Mouse (Mus musculus): Measurements from ENCODE around the gene Helt. TPM values are rescaled to one million over a fixed set of nuclear protein-coding genes. Genes with fewer than 3 reads are reported as not detected.
A peak's percentile ranks its signal among the peaks of the same experiment; 100 is the strongest.

Gene Helt
- polyA plus RNA-seq, 1 experiment = not detected

GRCm38 (mm10) chr8:46322421-46322820 is 27.9 kb upstream of the Helt start:
- no peaks in the 10 kb centered on the region for H3K4me1 ChIP-seq (replicated peaks; ENCODE audit: control insufficient read depth, insufficient read depth, low read length)
- H3K27ac ChIP-seq (ENCODE audit: control insufficient read depth, insufficient read depth, low read length) = no peak overlapping the region
- H3K27me3 ChIP-seq (ENCODE audit: control insufficient read depth, insufficient read depth, low read length) = no peaks in the 10 kb centered on the region
- 97% methylated on average over 4 of the region's 4 CpGs for WGBS
- DNase-seq = no peak
- no peak overlapping the region for H3K4me3 ChIP-seq (ENCODE audit: control insufficient read depth, insufficient read depth, low read length)
- H3K36me3 ChIP-seq (ENCODE audit: control insufficient read depth, insufficient read depth, low read length) = no peaks in the 10 kb centered on the region
- TF ChIP-seq CTCF (IDR thresholded peaks at IDR 0.05; ENCODE audit: borderline replicate concordance, control insufficient read depth, extremely low read depth, insufficient read depth, low read length, poor library complexity) = no peak
- no peak for TF ChIP-seq POLR2A (IDR thresholded peaks at IDR 0.05; ENCODE audit: control insufficient read depth, extremely low read depth, insufficient read depth, low read length, poor library complexity)

- Histone ChIP-seq H3K27me3 (ENCODE audit: control insufficient read depth, insufficient read depth, low read length) (no peaks in the 10 kb centered on the region), H3K36me3 (ENCODE audit: control insufficient read depth, insufficient read depth, low read length) (no peaks in the 10 kb centered on the region), H3K4me1 (replicated peaks; ENCODE audit: control insufficient read depth, insufficient read depth, low read length) (no peaks in the 10 kb centered on the region), H3K27ac (ENCODE audit: control insufficient read depth, insufficient read depth, low read length) (no peak overlapping the region), H3K4me3 (ENCODE audit: control insufficient read depth, insufficient read depth, low read length) (no peak overlapping the region)
- no peak for DNase-seq
- 86% methylated on average over 5 of the region's 5 CpGs for WGBS
- TF ChIP-seq POLR2A (IDR thresholded peaks at IDR 0.05; ENCODE audit: control insufficient read depth, extremely low read depth, insufficient read depth, low read length, poor library complexity) = no peak
These were observed 24.3 kb upstream of the Helt start for GRCm38 (mm10) chr8:46318802-46319201.

- H3K27ac ChIP-seq (ENCODE audit: control insufficient read depth, insufficient read depth, low read length) = no peak overlapping the region
- no peak overlapping the region for H3K4me3 ChIP-seq (ENCODE audit: control insufficient read depth, insufficient read depth, low read length)
- no peaks in the 10 kb centered on the region for H3K36me3 ChIP-seq (ENCODE audit: control insufficient read depth, insufficient read depth, low read length)
- H3K27me3 ChIP-seq (ENCODE audit: control insufficient read depth, insufficient read depth, low read length) = no peaks in the 10 kb centered on the region
- H3K4me1 ChIP-seq (replicated peaks; ENCODE audit: control insufficient read depth, insufficient read depth, low read length) = no peaks in the 10 kb centered on the region
- WGBS = 92% methylated on average over 7 of the region's 7 CpGs
- no peak for DNase-seq
- TF ChIP-seq CTCF (IDR thresholded peaks at IDR 0.05; ENCODE audit: borderline replicate concordance, control insufficient read depth, extremely low read depth, insufficient read depth, low read length, poor library complexity) (no peak), POLR2A (IDR thresholded peaks at IDR 0.05; ENCODE audit: control insufficient read depth, extremely low read depth, insufficient read depth, low read length, poor library complexity) (no peak)
These were observed 22.7 kb upstream of the Helt start for GRCm38 (mm10) chr8:46317161-46317560.

- Histone ChIP-seq H3K4me1 (replicated peaks; ENCODE audit: control insufficient read depth, insufficient read depth, low read length) (no peaks in the 10 kb centered on the region), H3K27ac (ENCODE audit: control insufficient read depth, insufficient read depth, low read length) (no peak overlapping the region), H3K4me3 (ENCODE audit: control insufficient read depth, insufficient read depth, low read length) (no peak overlapping the region), H3K27me3 (ENCODE audit: control insufficient read depth, insufficient read depth, low read length) (no peaks in the 10 kb centered on the region), H3K36me3 (ENCODE audit: control insufficient read depth, insufficient read depth, low read length) (no peaks in the 10 kb centered on the region)
- WGBS = 94% methylated on average over 3 of the region's 3 CpGs
- DNase-seq = no peak
- TF ChIP-seq CTCF (IDR thresholded peaks at IDR 0.05; ENCODE audit: borderline replicate concordance, control insufficient read depth, extremely low read depth, insufficient read depth, low read length, poor library complexity) (no peak), POLR2A (IDR thresholded peaks at IDR 0.05; ENCODE audit: control insufficient read depth, extremely low read depth, insufficient read depth, low read length, poor library complexity) (no peak)
These were observed 19.3 kb upstream of the Helt start for GRCm38 (mm10) chr8:46313798-46314197.

GRCm38 (mm10) chr8:46311159-46311558 is 16.7 kb upstream of the Helt start:
- peak; percentile 72 for DNase-seq
- Histone ChIP-seq H3K36me3 (ENCODE audit: control insufficient read depth, insufficient read depth, low read length) (no peaks in the 10 kb centered on the region), H3K27ac (ENCODE audit: control insufficient read depth, insufficient read depth, low read length) (no peak overlapping the region), H3K4me3 (ENCODE audit: control insufficient read depth, insufficient read depth, low read length) (no peak overlapping the region), H3K27me3 (ENCODE audit: control insufficient read depth, insufficient read depth, low read length) (no peaks in the 10 kb centered on the region), H3K4me1 (replicated peaks; ENCODE audit: control insufficient read depth, insufficient read depth, low read length) (no peaks in the 10 kb centered on the region)
- peak; percentile 78; the same call in 1 of the 2 replicates for TF ChIP-seq CTCF (IDR thresholded peaks at IDR 0.05; ENCODE audit: borderline replicate concordance, control insufficient read depth, extremely low read depth, insufficient read depth, low read length, poor library complexity)
- TF ChIP-seq POLR2A (IDR thresholded peaks at IDR 0.05; ENCODE audit: control insufficient read depth, extremely low read depth, insufficient read depth, low read length, poor library complexity) = no peak
- WGBS = 9% methylated on average over 10 of the region's 10 CpGs

GRCm38 (mm10) chr8:46308189-46308588 is 13.7 kb upstream of the Helt start:
- H3K27ac ChIP-seq (ENCODE audit: control insufficient read depth, insufficient read depth, low read length) = no peak overlapping the region
- no peak overlapping the region for H3K4me3 ChIP-seq (ENCODE audit: control insufficient read depth, insufficient read depth, low read length)
- H3K36me3 ChIP-seq (ENCODE audit: control insufficient read depth, insufficient read depth, low read length) = no peaks in the 10 kb centered on the region
- H3K4me1 ChIP-seq (replicated peaks; ENCODE audit: control insufficient read depth, insufficient read depth, low read length) = no peaks in the 10 kb centered on the region
- H3K27me3 ChIP-seq (ENCODE audit: control insufficient read depth, insufficient read depth, low read length) = no peaks in the 10 kb centered on the region
- WGBS = 89% methylated on average over 2 of the region's 2 CpGs
- no peak for DNase-seq
- no peak for TF ChIP-seq POLR2A (IDR thresholded peaks at IDR 0.05; ENCODE audit: control insufficient read depth, extremely low read depth, insufficient read depth, low read length, poor library complexity)
- no peak for TF ChIP-seq CTCF (IDR thresholded peaks at IDR 0.05; ENCODE audit: borderline replicate concordance, control insufficient read depth, extremely low read depth, insufficient read depth, low read length, poor library complexity)

- DNase-seq = peak; percentile 11
- Histone ChIP-seq H3K27me3 (ENCODE audit: control insufficient read depth, insufficient read depth, low read length) (no peaks in the 10 kb centered on the region), H3K4me1 (replicated peaks; ENCODE audit: control insufficient read depth, insufficient read depth, low read length) (no peaks in the 10 kb centered on the region), H3K27ac (ENCODE audit: control insufficient read depth, insufficient read depth, low read length) (no peak overlapping the region), H3K36me3 (ENCODE audit: control insufficient read depth, insufficient read depth, low read length) (no peaks in the 10 kb centered on the region), H3K4me3 (ENCODE audit: control insufficient read depth, insufficient read depth, low read length) (no peak overlapping the region)
- WGBS = 13% methylated on average over 9 of the region's 9 CpGs
- no peak for TF ChIP-seq CTCF (IDR thresholded peaks at IDR 0.05; ENCODE audit: borderline replicate concordance, control insufficient read depth, extremely low read depth, insufficient read depth, low read length, poor library complexity)
- TF ChIP-seq POLR2A (IDR thresholded peaks at IDR 0.05; ENCODE audit: control insufficient read depth, extremely low read depth, insufficient read depth, low read length, poor library complexity) = no peak
These were observed 11.4 kb upstream of the Helt start for GRCm38 (mm10) chr8:46305733-46306349.
